Mouse (Mus musculus): ENCODE measurements around the gene Prrx2.

- no peak for TF ChIP-seq CTCF (IDR thresholded peaks at IDR 0.05; ENCODE audit: control insufficient read depth, insufficient read depth, low read length)
- no peak for TF ChIP-seq POLR2A (IDR thresholded peaks at IDR 0.05; ENCODE audit: borderline replicate concordance, control insufficient read depth, low read depth, low read length)
Observed at GRCm38 (mm10) chr2:30795889-30796275, 38.9 kb upstream of the Prrx2 start.

Measured in bone marrow, adult 2 months (tissue).